Mouse (Mus musculus): ENCODE results near the gene Gna14. TPM values are rescaled to one million over a fixed set of nuclear protein-coding genes. Genes with fewer than 3 reads are reported as not detected.

The Gna14 gene
- 1 to 10 TPM in 1 of 2 experiments, under 1 TPM in 1; 0.59 to 1.2 TPM for total RNA-seq (2021)

DNA sequence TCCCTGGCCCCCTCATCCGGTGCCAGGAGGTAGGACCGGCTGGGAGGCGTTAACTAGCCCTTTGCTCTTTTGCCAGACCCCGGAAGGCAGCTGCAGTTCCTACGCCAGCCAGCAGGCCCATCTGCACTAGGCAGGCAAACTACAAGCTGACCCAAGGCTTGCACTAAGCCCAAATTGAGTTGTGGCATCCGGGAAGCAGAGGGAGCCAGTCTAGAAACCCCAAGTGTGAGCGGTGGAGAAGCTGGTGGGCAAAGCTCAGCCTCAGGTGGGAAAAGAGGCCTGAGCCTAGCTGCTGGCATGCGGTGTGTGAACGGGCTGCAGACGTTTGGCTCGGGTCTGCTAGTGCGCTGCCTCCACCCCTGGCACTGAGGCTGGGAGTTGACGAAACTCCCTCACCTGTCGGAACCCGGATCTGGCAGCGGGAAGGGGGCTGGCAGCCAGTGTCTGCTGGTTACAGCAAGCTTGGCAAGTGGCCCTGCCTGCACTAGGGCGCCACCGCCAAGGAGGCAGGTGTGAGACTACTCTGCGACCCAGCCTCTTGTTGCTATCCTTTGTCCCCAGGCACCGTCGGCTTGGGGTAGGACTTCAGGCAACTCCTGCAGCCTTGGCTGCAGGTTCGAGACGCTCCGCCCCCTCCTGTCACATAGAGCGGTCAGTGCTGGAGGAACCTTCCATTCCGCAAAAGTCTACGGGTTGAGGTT lies at the start of gene Gna14:
Gene Gna14 (plus strand): TSS at position 232 of the 701 bp plus-strand sequence.
- peak; percentile 79 for DNase-seq

DNA sequence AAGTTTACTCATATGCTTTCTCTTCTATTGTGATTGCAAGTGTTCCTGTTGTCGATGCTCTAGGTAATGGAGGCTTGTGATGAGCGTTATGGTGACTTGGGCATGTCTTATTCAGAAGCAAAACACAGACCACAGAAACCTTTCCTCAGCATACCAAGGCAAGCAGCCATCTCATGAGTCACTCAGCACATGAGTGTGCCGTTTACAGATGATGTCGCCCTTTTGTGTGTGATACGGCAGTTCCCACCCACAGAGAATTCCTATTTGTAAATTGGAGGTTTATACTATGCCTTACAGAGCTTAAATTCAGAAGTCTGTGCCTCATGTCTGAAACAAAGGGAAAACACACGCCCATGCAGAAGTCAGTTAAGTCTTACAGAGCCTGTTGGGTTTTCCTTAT lies 49.0 kb upstream of the Gna14 start:
- DNase-seq: no peak

DNA sequence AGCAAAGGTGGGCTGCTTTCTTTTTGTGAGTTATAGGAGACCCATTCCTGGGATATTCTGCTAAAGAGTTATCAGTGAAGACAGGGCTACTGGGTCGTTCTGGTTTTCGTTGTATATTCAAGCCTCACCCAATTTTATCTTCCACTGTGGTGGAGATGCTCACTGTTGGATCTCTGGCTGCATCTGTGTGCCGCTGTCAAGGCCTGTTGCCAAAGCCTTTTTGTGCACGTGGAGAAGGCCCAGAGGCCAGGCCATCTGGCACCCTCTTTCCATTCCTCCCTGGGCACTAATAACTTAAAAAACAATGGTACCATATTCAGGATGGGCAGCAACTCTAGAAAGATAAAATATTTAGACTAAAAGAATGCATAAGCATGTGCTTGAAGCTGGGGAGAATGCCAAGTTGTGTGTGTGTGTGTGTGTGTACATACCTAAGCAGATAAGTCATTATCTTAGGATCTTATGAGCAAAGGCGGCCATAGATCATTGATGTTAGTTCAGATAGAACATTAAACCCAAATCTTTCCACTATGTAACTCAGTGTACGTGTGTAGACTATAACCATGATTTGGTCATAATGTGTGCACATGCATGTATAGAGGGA lies 45.3 kb upstream of the Gna14 start:
- DNase-seq: no peak

DNA sequence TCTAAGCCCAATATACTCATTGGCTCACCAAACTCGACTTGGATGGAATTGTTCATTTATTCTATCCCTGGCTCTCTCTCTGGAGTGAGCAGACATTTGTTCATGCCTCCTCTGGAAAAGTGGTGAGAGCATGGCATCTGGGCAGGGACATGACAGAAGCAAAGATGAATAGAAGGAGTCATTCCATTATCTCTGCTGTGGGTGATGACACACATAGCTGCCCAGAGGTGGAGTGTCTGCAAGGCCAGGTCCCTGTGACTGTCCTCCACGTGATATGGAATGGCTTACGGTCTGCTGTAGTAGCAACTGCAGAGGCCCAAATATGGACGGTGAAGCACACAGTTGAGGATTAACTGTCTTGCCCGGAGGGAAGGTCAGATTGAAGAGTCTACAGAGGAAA lies 41.2 kb upstream of the Gna14 start:
- DNase-seq: no peak

DNA sequence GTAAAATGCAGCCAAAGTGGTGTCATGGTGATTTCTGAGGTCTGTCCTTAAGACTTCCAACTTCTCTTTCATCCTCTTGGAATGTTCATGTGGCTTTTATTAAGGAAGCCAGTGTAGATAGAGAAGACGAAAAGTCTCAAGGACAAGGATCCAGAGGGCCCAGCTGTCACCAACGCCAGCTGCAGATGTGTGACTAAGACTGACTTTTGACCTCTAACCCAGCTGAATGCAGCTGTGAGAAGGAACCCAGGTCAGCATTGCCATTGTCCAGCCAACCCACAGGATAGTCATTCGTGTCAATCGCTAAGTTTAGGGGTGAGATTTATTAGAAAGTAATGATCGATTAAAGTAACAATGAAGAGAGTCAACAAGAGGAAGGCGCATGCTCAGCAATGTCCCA lies 32.5 kb upstream of the Gna14 start:
- peak; percentile 17 for DNase-seq

DNA sequence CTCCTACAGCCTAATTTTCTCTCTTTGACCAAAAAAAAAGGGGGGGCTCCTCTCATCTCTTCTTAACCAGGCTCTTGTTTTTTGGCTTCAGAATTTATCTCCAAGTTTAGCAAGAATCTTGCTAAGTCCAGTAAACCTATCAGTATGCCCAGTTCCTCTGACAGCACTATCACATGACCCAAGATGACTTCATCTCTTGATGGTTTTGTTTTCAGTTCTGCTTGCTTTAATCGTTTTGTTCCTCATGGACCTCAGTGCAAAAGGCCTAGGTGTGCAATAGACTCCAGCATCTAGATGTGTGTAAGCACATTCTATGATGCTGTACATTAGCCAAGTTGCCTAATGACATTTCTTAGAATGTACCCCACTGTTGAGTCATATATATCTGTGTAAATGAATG lies 27.8 kb upstream of the Gna14 start:
- no peak for DNase-seq

DNA sequence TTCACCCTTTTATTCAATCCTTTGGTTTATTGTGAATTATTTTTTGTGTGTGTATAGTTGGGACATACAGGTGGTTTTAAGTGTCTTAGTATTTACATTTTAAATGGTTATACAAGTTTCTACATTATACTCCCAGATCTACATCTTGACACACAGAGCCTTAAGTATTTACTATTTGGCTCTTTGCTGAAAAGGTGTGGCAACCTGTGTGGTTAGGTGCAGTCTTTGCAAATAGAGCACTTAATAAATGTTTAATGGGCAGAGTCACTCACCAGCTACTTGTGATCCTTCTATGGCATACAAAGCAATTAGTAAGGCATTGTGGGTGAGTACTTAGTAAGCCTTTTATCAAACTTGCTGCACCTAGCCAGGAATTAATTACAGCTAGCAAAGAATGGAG lies 24.3 kb upstream of the Gna14 start:
- no peak for DNase-seq

DNA sequence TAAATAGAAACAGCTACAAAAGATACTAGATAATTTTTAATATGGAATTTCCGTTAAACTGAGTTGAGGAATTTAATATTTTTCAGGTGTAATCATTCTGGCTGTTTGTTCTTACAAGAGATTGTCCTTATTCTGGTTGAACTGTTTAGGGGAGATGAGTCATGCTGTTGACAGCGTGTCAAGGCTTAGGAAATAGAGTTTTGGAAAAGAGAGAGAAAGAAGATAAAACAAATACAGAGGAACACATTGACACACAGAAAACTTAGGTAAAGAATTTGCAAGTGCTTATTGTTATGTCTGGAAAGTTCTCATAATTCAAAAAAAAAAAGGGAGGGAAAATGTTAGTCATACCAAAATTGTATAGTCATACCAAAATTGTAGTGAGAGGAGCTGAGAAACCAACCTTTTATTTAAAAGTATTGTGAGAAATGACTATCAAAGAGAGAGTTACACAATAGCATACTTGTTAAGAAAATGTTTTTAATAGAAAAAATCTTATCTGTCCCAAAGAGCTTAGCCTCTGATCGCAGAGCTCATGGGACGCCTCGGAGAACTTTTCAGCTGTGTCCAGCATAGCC lies 17.4 kb upstream of the Gna14 start:
- no peak for DNase-seq

DNA sequence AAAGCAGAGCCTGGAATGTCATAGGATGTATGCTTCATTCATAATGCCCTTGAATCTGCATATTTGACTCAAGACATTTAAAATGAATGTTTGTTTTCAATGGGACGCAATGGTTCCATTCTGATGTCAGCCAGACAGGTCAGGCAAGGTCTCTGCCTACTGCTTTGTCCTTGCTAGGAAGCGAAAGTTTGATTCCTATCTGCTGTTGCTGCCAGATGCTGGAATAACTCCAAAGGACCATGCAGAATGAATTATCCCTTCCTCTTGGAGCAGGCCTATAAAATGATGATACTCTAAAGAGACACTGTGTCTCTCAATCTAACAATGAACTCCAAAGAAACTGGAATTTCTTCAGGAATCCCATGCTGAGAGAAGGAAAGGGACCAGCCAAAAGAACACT lies 10.0 kb upstream of the Gna14 start:
- DNase-seq: no peak

DNA sequence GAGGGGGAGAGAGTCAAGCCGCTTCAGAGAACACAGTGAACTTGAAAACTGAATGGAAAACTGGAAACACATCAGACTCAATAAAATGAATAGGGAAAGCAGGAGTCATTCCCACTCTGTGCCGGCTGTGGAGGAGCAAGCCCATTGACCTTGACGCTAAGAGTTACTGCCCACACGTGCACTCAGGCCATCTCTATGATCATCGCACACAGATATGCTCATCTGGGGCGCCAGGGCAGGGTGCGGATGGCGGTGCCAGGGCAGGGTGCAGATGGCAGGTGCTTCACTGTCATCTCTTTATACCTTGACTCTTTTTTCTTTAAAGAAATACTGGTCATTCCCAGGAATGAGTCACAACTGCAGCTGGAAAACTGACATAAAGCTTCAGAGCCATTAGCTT lies 4.2 kb upstream of the Gna14 start:
- DNase-seq: no peak

DNA sequence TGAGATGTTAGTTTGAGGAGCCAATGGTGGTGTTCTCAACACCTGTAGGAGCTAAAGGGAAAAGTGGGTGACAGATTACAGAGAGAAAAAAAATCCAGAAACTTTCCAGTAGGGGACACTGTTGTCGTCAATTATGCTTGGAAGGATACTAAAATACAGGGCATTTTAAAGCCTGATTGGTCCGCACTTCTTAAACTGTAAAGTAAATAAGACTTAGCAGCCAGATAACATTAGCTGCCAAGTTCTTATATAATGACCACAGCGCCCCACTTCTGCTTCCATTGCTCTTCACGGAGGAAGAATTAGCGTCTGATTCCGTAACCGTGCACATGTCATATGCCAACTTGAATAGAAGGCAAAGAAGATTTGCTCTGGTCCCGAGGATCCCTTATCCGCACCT lies 683 bp upstream of the Gna14 start:
- DNase-seq: no peak

DNA sequence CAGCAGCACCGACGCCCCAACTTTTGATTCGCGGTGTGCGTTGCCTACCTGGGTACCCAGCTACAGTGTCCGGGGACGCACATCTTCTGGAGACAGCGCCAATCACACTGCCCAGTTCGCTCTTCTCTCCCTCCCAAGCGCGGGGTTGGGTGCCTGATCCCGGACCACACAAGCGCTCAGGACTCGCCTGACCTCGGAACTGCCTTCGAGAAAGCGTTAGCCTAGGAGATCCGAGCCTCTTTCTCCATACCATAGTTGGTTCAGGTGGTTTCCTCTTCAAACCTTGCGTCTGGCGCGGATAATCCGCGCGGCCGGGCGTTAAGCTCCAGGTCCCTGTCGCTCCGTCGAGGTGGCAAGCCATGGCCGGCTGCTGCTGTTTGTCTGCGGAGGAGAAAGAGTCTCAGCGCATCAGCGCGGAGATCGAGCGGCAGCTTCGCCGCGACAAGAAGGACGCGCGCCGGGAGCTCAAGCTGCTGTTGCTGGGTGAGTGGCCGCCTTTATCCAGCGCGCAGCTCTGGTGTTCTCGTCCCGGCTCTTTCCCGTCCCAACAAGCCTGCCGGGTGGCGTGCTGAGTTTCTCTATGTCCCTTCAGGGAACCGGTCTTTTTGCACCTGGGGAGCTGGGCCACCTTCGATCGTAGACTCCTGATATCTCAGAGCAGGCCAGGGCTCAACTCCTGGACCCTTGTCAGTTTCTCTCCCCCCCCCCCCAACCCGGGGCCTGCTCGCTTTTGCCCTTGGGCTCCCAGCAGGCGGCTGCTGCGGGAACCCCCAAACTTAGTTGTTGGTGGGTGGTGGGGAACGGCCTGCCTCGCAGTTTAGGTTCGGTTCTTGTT lies 990 bp downstream of the Gna14 start:
- DNase-seq: peak; percentile 20

DNA sequence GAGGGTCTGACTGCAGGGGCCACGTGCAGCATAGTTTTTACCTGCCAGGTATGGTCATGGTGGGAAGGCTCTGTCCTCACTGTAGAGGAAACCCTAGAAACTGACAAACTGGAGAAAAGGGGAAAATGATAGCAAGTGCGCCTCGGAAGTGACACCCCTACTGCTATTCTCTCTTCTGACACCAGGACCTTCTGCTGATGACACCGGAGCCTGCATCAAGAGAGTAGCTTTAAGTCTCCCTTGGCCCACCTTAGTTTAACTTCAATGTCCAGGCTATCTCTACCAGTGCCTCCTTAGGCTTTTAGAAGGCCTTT lies 1.6 kb downstream of the Gna14 start:
- DNase-seq: no peak

DNA sequence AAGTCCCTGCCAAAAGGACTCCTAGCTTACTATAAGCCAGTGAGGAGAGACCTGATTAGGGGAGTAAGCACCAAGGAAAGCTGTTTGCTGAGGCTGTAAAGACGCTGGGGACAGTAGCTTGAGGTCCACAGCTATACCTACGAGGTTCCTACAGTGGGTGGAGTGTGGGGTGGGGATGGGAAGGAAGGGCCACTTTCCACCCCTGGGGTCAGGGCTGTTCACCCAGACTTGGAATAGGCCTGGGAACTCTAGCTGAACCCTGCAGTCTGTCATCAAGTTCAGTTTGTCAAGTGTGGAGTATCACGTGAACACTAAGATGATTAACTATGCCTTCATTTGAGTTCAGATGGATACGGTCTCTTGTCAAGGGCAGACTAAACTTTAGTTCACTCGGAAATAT lies 2.3 kb downstream of the Gna14 start:
- no peak for DNase-seq

DNA sequence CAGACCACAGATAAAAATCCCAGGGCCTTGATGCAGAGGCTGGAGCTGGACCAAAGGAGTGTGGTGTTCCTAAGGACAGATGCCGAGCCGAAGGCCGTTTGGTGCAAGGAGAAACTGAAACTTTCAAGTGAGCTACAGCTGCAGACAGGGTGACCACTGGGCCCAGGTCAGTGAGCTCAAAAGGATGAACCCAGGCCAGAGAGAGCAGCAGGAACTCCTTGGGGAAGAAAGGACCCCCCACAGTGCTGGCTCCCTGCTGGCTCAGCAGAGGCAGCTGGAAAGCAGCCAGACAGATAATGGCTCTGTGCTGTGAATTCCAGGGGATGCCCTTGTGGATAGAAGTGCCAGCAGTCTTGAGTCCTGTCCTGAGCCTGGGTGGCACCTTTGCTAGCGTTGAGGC lies 3.7 kb downstream of the Gna14 start:
- DNase-seq: peak; percentile 36

DNA sequence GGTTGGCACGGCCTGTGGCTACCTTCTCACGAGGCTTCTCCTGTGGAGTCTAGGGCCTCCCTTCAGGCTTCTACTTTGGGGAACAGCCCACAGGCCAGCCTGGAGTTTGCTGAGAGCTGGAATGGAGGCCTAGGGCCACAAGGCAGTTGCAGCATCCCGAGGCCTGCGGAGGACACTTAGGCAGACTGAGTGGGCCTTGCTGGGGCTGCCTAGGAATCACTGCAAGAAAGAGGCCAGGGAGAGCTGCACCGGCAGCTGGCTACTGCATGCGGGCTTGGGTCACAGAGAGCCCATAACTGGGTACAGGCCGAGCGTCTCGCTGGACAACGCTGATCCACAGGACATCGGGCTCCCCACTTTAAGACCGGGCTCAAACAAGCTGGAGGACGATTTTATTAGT lies 4.3 kb downstream of the Gna14 start:
- DNase-seq: no peak

DNA sequence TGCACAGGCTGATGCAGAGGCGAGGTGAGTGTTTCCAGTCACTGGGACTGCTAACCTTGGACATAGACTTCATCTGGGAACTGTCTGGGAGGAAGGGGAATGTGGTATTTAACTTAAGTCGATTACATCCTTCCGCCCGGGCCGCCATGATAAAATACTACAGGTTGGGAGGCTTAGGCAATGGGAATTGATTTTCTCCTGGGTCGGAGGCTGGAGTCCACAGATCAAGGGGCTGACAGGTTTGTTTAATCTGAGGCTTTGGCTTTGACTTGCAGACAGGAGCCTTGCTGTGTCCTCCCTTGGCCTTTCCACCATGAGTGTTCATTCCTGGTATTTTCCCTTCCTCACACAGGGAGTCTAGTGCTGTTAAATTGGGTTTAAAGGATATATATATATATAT lies 5.8 kb downstream of the Gna14 start:
- no peak for DNase-seq

DNA sequence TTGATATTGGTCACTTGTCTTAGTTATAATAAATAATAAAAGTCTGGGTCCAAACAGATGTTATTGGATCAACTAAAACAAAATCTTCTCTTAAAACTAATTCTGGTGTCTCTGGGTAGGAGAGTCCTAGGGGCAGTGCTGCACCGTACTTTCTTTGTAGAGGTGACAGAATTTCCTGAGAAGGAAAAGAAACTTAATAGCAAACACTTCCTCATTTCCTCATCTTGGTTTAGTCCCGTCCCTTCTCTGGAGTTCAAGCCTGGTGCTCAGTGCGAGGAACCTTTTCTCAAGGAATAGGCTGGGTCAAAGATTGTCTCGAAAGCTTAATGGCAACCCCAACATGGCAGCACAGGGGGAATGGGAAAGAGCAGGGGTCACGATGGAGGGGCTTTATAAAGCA lies 7.8 kb downstream of the Gna14 start:
- DNase-seq: no peak

DNA sequence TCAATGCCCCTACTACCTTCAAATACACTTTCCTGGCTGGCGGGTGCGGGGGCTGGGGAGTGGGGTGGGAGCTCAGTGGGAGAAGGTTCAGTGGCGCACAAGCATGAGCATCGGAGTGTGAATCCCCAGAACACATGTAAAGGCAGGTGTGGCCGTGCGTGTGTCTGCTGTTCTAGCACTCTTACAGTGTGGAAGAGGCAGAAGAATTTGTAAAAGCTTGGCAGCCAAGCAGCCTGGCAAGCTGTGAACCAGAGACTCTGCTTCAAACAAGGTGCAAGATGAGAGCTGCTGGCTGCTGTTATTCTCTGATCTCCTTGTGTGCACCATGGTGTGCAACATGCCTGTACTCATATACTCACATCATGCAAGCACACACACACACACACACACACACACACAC lies 11.1 kb downstream of the Gna14 start:
- DNase-seq: no peak

DNA sequence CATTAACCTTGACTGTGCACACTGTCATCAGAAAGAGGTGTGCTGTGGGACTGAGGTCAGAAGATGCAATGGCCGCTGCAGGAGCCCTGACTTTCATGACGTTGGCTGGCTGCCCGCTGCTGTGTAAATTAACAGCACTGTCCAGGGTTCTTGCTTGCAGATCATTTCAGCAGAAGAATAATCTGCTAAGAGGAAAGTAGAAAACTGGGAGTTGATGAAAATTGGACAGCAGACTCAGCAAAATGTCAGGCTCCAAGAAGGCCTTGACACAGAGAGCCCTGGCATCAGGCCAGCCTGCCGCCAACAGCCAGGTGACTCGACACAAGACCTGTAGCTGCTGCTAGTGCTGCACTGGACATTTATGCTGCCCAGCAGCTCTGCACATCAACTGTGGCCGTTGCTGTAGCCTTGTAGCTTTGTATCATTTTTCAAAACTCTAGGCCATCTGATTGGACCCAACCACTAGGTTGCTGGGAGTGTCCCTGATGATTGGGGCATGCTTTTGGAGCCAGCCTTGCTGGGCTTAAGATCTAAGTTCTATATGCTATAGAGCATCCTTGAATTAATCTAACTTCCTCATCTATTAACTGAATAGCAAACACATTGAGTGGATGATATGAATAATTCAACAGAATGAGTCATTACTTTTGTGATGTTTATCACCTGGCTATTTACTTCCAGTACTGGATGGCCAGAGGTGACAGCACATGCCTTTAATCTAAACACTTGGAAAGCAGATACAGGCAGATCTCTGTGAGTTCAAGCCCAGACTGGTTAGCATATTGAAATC lies 12.5 kb downstream of the Gna14 start:
- DNase-seq: no peak

DNA sequence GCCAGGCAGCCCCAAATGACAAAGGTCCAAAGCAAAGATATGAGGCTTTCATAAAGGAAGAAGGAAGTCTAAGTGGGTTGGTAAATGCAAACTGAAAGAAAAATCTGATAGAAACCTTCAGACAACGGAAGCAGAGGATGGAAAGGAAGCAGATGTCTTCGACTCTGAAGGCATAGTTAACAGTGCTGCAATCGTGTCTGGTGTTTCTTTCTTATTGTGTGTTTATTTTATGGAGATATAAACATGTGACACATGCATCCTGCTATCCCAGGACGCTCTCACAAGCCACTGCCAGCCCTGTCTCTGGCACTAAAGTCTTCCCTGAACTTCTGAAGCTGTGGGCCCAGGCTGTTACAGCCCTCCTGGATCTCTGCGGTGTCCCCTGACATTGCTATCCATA lies 13.2 kb downstream of the Gna14 start:
- DNase-seq: no peak

DNA sequence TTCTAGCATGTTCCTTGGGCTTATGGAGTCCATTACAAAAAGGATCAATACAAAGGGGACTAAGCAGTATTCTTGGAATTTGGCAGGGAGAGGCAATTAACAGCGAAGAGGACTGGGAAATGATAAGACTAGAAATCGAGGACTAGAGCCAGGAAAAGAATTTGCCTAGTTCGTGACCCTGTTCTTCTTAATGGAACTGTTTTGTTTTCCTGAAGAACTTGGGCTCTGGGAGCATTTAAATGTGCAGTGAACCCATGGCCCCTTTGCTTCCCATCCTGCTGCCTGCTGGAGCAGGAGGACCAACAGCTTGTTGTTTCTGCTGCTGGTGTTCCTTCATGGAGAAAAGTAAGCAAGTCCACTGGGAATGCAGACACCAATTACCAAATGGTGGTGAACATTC lies 15.3 kb downstream of the Gna14 start:
- DNase-seq: no peak

DNA sequence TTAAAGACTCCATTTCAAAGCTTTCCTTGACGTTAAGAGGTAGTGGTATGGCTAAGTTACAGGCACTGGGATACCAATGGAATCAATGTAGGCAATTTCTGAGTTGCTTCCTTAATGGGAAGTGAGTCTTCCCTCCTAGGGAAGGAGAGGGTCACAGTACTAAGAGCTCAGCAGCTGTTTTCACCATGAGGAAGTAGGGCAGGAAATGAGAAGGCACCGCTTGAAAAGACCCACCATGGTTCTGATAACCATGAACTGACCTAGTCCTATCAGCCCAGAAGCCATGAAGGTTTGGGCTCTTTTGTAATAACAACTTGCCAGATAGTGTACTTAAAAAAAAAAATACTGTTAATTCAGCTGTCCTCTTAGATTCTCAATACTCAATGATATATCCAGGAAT lies 20.6 kb downstream of the Gna14 start:
- no peak for DNase-seq

Data from heart, postnatal 4 days (tissue).